Mouse (Mus musculus): ENCODE results near the gene B4galnt3. TPM values are rescaled to one million over a fixed set of nuclear protein-coding genes. Genes with fewer than 3 reads are reported as not detected.
A peak's percentile ranks its signal among the peaks of the same experiment; 100 is the strongest.

The B4galnt3 gene
- polyA plus RNA-seq, 1 experiment from 2014 or later: 0.21 TPM

DNA sequence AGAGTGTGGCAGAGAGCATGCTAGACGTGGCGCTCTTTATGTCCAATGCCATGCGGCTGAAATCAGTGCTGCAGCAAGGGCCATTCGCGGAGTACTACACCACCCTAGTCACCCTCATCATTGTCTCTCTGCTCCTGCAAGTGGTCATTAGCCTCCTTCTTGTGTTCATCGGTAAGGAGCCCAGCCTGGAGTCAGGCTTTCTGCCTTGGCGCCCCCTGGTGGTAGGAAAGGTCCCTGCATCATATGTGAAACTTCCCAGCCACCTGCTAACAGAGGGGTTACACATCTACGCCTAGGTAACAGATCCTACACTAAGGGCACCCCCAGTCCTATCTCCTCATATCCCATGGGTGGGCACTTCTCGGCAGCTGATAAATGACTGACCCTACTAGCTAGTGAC lies 96.4 kb downstream of the B4galnt3 start:
- no peaks in the 10 kb centered on the region for H3K9me3 ChIP-seq (replicated peaks)
- H3K27me3 ChIP-seq (ENCODE audit: low read depth, poor library complexity, severe bottlenecking): no peaks in the 10 kb centered on the region
- no peaks in the 10 kb centered on the region for H3K36me3 ChIP-seq
- H3K4me1 ChIP-seq: peaks cover 37% of the 10 kb centered on the region
- 32% methylated on average over 9 of the region's 9 CpGs for WGBS
- no peak overlapping the region for H3K27ac ChIP-seq
- no peak overlapping the region for H3K4me3 ChIP-seq
- DNase-seq (ENCODE audit: low spot score): peak; percentile 91

DNA sequence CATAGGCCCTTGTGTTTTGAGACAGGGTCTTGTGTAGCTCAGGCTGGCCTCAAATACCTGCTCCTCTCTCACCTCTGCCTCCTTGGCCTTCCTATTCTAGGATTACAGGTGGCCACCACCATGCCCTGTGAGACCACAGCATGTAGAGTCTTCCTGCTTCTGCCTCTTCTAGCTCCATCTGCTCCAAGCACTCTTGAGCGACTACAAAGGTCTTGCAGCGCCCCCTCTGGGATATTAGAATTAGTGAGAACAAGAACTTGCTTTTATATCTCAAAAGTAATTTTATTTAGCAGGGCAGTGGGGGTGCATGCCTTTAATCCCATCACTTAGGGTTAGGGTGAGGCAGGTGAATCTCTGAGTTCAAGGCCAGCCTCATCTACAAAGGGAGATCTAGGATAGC lies 97.5 kb downstream of the B4galnt3 start:
- peaks cover 36% of the 10 kb centered on the region for H3K4me1 ChIP-seq
- no peak for DNase-seq (ENCODE audit: low spot score)
- no peaks in the 10 kb centered on the region for H3K27me3 ChIP-seq (ENCODE audit: low read depth, poor library complexity, severe bottlenecking)
- no peak overlapping the region for H3K27ac ChIP-seq
- WGBS: 34% methylated on average over 2 of the region's 2 CpGs
- no peaks in the 10 kb centered on the region for H3K36me3 ChIP-seq
- no peak overlapping the region for H3K4me3 ChIP-seq
- H3K9me3 ChIP-seq (replicated peaks): no peaks in the 10 kb centered on the region

- Histone ChIP-seq H3K27me3 (ENCODE audit: low read depth, poor library complexity, severe bottlenecking) (no peaks in the 10 kb centered on the region), H3K4me1 (peaks cover 35% of the 10 kb centered on the region), H3K27ac (no peak overlapping the region), H3K36me3 (no peaks in the 10 kb centered on the region), H3K4me3 (no peak overlapping the region), H3K9me3 (replicated peaks) (no peaks in the 10 kb centered on the region)
- WGBS: 20% methylated on average over 7 of the region's 7 CpGs
- DNase-seq (ENCODE audit: low spot score): peak; percentile 54
Observed at GRCm38 (mm10) chr6:120194963-120195362, 99.4 kb downstream of the B4galnt3 start.

- no peak for DNase-seq (ENCODE audit: low spot score)
- no peaks in the 10 kb centered on the region for H3K27me3 ChIP-seq (ENCODE audit: low read depth, poor library complexity, severe bottlenecking)
- peaks cover 29% of the 10 kb centered on the region for H3K4me1 ChIP-seq
- H3K9me3 ChIP-seq (replicated peaks): no peaks in the 10 kb centered on the region
- H3K4me3 ChIP-seq: no peak overlapping the region
- 39% methylated on average over 10 of the region's 10 CpGs for WGBS
- H3K27ac ChIP-seq: no peak overlapping the region
- H3K36me3 ChIP-seq: no peaks in the 10 kb centered on the region
Observed at GRCm38 (mm10) chr6:120194305-120194704, 100.1 kb downstream of the B4galnt3 start.

DNA sequence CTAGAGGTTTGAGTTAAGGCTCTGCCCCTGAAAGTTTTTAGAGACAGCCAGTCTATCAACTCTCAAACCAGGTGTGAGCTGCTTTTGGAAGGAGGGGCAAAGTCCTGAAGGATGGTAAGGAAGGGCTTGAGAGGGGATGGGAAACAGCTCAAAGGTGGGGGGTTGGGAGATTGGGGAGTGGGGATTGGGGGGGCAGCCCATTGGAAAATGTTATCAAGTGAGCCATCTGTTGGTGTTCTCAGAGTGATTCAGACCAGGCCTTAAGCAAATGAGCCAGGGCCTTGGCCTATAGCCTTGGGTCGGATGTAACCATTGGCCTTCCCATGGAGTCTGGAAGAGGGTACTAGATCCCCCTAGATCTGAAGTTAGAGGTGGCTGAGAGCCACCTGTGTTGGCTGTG lies 100.6 kb downstream of the B4galnt3 start:
- DNase-seq (ENCODE audit: low spot score): no peak
- 57% methylated on average over 1 of the region's 1 CpGs for WGBS

GRCm38 (mm10) chr6:120193174-120193573 lies 101.2 kb downstream of the B4galnt3 start:
- H3K27ac ChIP-seq: no peak overlapping the region
- 25% methylated on average over 5 of the region's 5 CpGs for WGBS
- H3K27me3 ChIP-seq (ENCODE audit: low read depth, poor library complexity, severe bottlenecking): no peaks in the 10 kb centered on the region
- H3K36me3 ChIP-seq: no peaks in the 10 kb centered on the region
- no peak overlapping the region for H3K4me3 ChIP-seq
- H3K4me1 ChIP-seq: peaks cover 37% of the 10 kb centered on the region
- peak; percentile 74 for DNase-seq (ENCODE audit: low spot score)
- H3K9me3 ChIP-seq (replicated peaks): no peaks in the 10 kb centered on the region

More for the DNA sequence above, 100.6 kb downstream of the B4galnt3 start:
- Histone ChIP-seq H3K9me3 (replicated peaks) (no peaks in the 10 kb centered on the region), H3K4me3 (no peak overlapping the region), H3K27me3 (ENCODE audit: low read depth, poor library complexity, severe bottlenecking) (no peaks in the 10 kb centered on the region), H3K4me1 (peaks cover 31% of the 10 kb centered on the region), H3K36me3 (no peaks in the 10 kb centered on the region), H3K27ac (no peak overlapping the region)

DNA sequence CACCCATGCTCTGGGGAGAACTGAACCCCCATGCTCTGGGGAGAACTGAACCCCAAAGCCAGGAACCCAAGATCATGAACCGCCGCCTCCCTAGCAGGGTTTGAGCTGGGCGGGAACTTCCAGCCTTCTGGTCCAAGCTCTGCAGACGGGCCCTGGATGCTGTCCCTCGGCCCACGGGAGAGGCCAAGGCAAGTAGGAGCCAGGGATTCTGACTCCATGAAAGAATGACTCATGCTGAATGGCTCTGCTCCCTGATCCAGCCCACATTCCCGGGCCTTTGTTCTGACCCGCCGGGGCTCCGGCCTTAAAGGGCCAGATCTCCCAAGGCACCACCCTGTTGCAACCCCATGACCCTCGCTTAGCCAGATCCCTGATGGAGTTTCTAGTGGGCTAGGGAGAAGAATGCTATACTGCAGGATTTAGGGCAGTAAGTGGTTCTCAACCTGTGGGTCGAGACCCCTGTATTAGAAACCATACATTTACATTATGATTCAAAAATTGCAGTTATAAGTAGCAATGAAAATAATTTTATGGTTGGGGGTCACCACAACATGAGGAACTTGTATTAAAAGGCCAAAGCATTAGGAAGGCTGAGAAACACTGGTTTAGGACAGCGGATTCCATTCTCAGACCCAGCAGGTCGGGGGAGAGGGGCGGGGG lies 102.0 kb downstream of the B4galnt3 start:
- 21% methylated on average over 14 of the region's 15 CpGs for WGBS
- H3K27me3 ChIP-seq (ENCODE audit: low read depth, poor library complexity, severe bottlenecking): no peaks in the 10 kb centered on the region

DNA sequence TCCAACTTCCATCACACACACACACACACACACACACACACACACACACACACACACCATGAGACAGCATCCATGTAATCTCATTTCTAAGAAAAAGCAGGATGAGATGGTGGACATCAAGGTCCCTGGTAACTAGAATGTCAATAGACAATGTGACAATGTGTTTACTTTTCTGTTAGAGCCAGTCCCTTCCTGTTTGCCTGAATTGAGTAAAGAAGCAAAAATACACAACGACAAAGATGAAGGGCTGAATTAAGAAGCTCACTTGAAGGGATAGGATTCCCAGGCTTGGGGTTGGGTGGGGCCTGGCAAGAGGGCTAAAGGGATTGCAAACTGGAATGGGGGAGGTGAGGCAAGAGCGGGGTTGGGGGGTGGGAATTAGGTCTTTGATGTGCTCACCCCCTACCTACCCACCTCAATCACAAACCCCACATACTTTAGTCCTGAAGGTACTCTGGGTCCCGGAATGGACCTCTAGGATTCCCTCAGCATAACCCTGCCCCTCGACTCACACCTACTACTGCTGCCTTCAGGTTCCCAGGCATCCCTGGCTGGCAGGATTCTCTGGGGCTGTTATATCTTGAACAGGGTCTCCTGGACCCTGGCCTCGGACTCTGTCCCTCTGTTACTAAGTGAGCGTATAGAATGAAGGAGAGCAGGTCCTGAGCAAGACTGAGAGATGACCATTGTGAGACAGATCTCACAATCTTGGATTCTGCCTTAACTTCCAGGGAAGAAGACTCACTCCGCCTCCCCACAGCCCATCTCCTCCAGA lies 102.8 kb downstream of the B4galnt3 start:
- Histone ChIP-seq H3K4me3 (no peak overlapping the region), H3K27ac (peak overlapping the region; percentile 11; the same call in 1 of the 2 replicates), H3K36me3 (no peaks in the 10 kb centered on the region), H3K27me3 (ENCODE audit: low read depth, poor library complexity, severe bottlenecking) (peaks cover 5% of the 10 kb centered on the region; the same call in 1 of the 2 replicates), H3K9me3 (replicated peaks) (no peaks in the 10 kb centered on the region), H3K4me1 (peaks cover 45% of the 10 kb centered on the region)
- WGBS: 45% methylated on average over 7 of the region's 7 CpGs
- DNase-seq (ENCODE audit: low spot score): no peak

More for the DNA sequence above, 102.0 kb downstream of the B4galnt3 start:
- Histone ChIP-seq H3K9me3 (replicated peaks) (no peaks in the 10 kb centered on the region), H3K36me3 (no peaks in the 10 kb centered on the region), H3K27ac (peak overlapping the region; percentile 21), H3K4me1 (peaks cover 42% of the 10 kb centered on the region), H3K4me3 (no peak overlapping the region)
- peak; percentile 51 for DNase-seq (ENCODE audit: low spot score)

GRCm38 (mm10) chr6:120190912-120191311 lies 103.4 kb downstream of the B4galnt3 start:
- Histone ChIP-seq H3K27me3 (ENCODE audit: low read depth, poor library complexity, severe bottlenecking) (peaks cover 10% of the 10 kb centered on the region; the same call in 1 of the 2 replicates), H3K4me3 (no peak overlapping the region), H3K36me3 (no peaks in the 10 kb centered on the region), H3K9me3 (replicated peaks) (no peaks in the 10 kb centered on the region), H3K27ac (no peak overlapping the region), H3K4me1 (peaks cover 45% of the 10 kb centered on the region)
- WGBS: 41% methylated on average over 4 of the region's 4 CpGs
- no peak for DNase-seq (ENCODE audit: low spot score)

- no peak overlapping the region for H3K27ac ChIP-seq
- H3K27me3 ChIP-seq (ENCODE audit: low read depth, poor library complexity, severe bottlenecking): peaks cover 14% of the 10 kb centered on the region; the same call in 1 of the 2 replicates
- H3K36me3 ChIP-seq: no peaks in the 10 kb centered on the region
- H3K9me3 ChIP-seq (replicated peaks): no peaks in the 10 kb centered on the region
- no peak for DNase-seq (ENCODE audit: low spot score)
- H3K4me1 ChIP-seq: peaks cover 47% of the 10 kb centered on the region
- H3K4me3 ChIP-seq: no peak overlapping the region
- 91% methylated on average over 4 of the region's 4 CpGs for WGBS
Observed at GRCm38 (mm10) chr6:120190365-120190764, 104.0 kb downstream of the B4galnt3 start.

DNA sequence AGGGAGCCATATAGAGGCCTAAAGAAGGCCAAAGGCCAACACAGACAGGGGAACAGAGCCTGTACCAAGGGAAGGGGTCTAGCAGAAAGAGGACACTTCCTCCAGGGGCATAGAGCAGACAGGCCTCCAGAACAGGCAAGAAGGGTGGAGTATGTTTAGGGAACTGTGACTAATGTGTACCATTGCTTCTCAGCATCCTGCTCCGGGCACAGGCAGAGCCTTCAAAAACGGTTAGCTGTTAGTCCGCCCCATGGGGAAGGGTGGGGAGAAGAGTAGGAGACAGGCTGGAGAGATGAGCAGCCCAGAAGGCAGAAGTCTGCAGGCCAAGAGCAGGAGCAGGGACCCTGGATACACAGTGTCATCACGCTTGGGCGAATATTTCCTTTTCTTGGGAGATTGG lies 105.1 kb downstream of the B4galnt3 start:
- no peaks in the 10 kb centered on the region for H3K36me3 ChIP-seq
- peaks cover 14% of the 10 kb centered on the region; the same call in 1 of the 2 replicates for H3K27me3 ChIP-seq (ENCODE audit: low read depth, poor library complexity, severe bottlenecking)
- WGBS: 85% methylated on average over 5 of the region's 5 CpGs
- no peak overlapping the region for H3K4me3 ChIP-seq
- no peaks in the 10 kb centered on the region for H3K9me3 ChIP-seq (replicated peaks)
- H3K27ac ChIP-seq: no peak overlapping the region
- H3K4me1 ChIP-seq: peaks cover 39% of the 10 kb centered on the region
- no peak for DNase-seq (ENCODE audit: low spot score)

- Histone ChIP-seq H3K9me3 (replicated peaks) (no peaks in the 10 kb centered on the region), H3K27me3 (ENCODE audit: low read depth, poor library complexity, severe bottlenecking) (peaks cover 14% of the 10 kb centered on the region; the same call in 1 of the 2 replicates), H3K27ac (peak overlapping the region; percentile 81), H3K36me3 (no peaks in the 10 kb centered on the region), H3K4me3 (peak overlapping the region; percentile 36), H3K4me1 (peaks cover 38% of the 10 kb centered on the region)
- WGBS: 19% methylated on average over 24 of the region's 24 CpGs
- peak; percentile 71 for DNase-seq (ENCODE audit: low spot score)
Observed at GRCm38 (mm10) chr6:120188376-120189235, 105.8 kb downstream of the B4galnt3 start.
